Mouse (Mus musculus): ENCODE results near the gene Zfp980. TPM values are rescaled to one million over a fixed set of nuclear protein-coding genes. Genes with fewer than 3 reads are reported as not detected.
"Not testable (repeated sequence)": the region's sequence is repeated elsewhere in the genome, so short reads cannot be mapped to it uniquely, and the experiment has no call there.

Gene Zfp980
- polyA plus RNA-seq (2014; fragmentation: Nextera tagmentation; extraction: Ambion mirVana), result 0.10 TPM in 1 of 2 replicates, not detected in the other

- not testable (repeated sequence) for H3K9me3 ChIP-seq (replicated peaks; ENCODE audit: control insufficient read depth, low read length)
- whole genome bisulfite sequencing, result 82% methylated on average over 3 of the region's 3 CpGs
These were observed at the start of gene Zfp980 for GRCm38 (mm10) chr4:145670385-145670784. Gene Zfp980 (plus strand): TSS chr4:145670685.

GRCm38 (mm10) chr4:145640416-145641185, 29.9 kb upstream of the Zfp980 start:
- H3K27ac ChIP-seq (replicated peaks; ENCODE audit: low read depth, low read length); H3K4me2 ChIP-seq (ENCODE audit: low read depth, low read length); DNase-seq (ENCODE audit: low spot score); H3K9ac ChIP-seq (replicated peaks; ENCODE audit: low read length); H3K4me3 ChIP-seq (ENCODE audit: low read depth, low read length); ATAC-seq (replicated peaks; ENCODE audit: insufficient number of reproducible peaks, low FRiP score, low TSS enrichment, low read depth); H3K9me3 ChIP-seq (replicated peaks; ENCODE audit: control insufficient read depth, low read length); H3K36me3 ChIP-seq (replicated peaks; ENCODE audit: control insufficient read depth, insufficient read depth, low read depth, low read length); H3K4me1 ChIP-seq (ENCODE audit: control insufficient read depth, insufficient read depth, low read length); H3K27me3 ChIP-seq (ENCODE audit: control insufficient read depth, insufficient read depth, low read length): not testable (repeated sequence)
- WGBS, result 23% methylated on average over 66 of the region's 83 CpGs

More at GRCm38 (mm10) chr4:145670385-145670784, at the start of gene Zfp980:
- not testable (repeated sequence) for H3K4me3 ChIP-seq (ENCODE audit: low read depth, low read length); H3K4me2 ChIP-seq (ENCODE audit: low read depth, low read length); H3K9ac ChIP-seq (replicated peaks; ENCODE audit: low read length); H3K4me1 ChIP-seq (ENCODE audit: control insufficient read depth, insufficient read depth, low read length); H3K27ac ChIP-seq (replicated peaks; ENCODE audit: low read depth, low read length); H3K27me3 ChIP-seq (ENCODE audit: control insufficient read depth, insufficient read depth, low read length); H3K36me3 ChIP-seq (replicated peaks; ENCODE audit: control insufficient read depth, insufficient read depth, low read depth, low read length); ATAC-seq (replicated peaks; ENCODE audit: insufficient number of reproducible peaks, low FRiP score, low TSS enrichment, low read depth); DNase-seq (ENCODE audit: low spot score)

GRCm38 (mm10) chr4:145674286-145674780, 3.8 kb downstream of the Zfp980 start:
- 72% methylated on average over 2 of the region's 2 CpGs for WGBS
- ATAC-seq (replicated peaks; ENCODE audit: insufficient number of reproducible peaks, low FRiP score, low TSS enrichment, low read depth); H3K4me2 ChIP-seq (ENCODE audit: low read depth, low read length); DNase-seq (ENCODE audit: low spot score); H3K36me3 ChIP-seq (replicated peaks; ENCODE audit: control insufficient read depth, insufficient read depth, low read depth, low read length); H3K4me3 ChIP-seq (ENCODE audit: low read depth, low read length); H3K9ac ChIP-seq (replicated peaks; ENCODE audit: low read length); H3K27ac ChIP-seq (replicated peaks; ENCODE audit: low read depth, low read length); H3K4me1 ChIP-seq (ENCODE audit: control insufficient read depth, insufficient read depth, low read length); H3K27me3 ChIP-seq (ENCODE audit: control insufficient read depth, insufficient read depth, low read length); H3K9me3 ChIP-seq (replicated peaks; ENCODE audit: control insufficient read depth, low read length): not testable (repeated sequence)

- ATAC-seq (replicated peaks; ENCODE audit: insufficient number of reproducible peaks, low FRiP score, low TSS enrichment, low read depth), result not testable (repeated sequence)
These were observed 9.7 kb downstream of the Zfp980 start for GRCm38 (mm10) chr4:145680217-145680616.

GRCm38 (mm10) chr4:145680672-145681387, 10.3 kb downstream of the Zfp980 start:
- H3K27me3 ChIP-seq (ENCODE audit: control insufficient read depth, insufficient read depth, low read length); H3K27ac ChIP-seq (replicated peaks; ENCODE audit: low read depth, low read length); H3K36me3 ChIP-seq (replicated peaks; ENCODE audit: control insufficient read depth, insufficient read depth, low read depth, low read length); H3K4me1 ChIP-seq (ENCODE audit: control insufficient read depth, insufficient read depth, low read length); ATAC-seq (replicated peaks; ENCODE audit: insufficient number of reproducible peaks, low FRiP score, low TSS enrichment, low read depth); H3K4me3 ChIP-seq (ENCODE audit: low read depth, low read length); H3K9ac ChIP-seq (replicated peaks; ENCODE audit: low read length); H3K9me3 ChIP-seq (replicated peaks; ENCODE audit: control insufficient read depth, low read length); H3K4me2 ChIP-seq (ENCODE audit: low read depth, low read length); DNase-seq (ENCODE audit: low spot score): not testable (repeated sequence)
- WGBS, result 38% methylated on average over 1 of the region's 1 CpGs

More at GRCm38 (mm10) chr4:145680217-145680616, 9.7 kb downstream of the Zfp980 start:
- H3K36me3 ChIP-seq (replicated peaks; ENCODE audit: control insufficient read depth, insufficient read depth, low read depth, low read length); DNase-seq (ENCODE audit: low spot score); H3K27ac ChIP-seq (replicated peaks; ENCODE audit: low read depth, low read length); H3K27me3 ChIP-seq (ENCODE audit: control insufficient read depth, insufficient read depth, low read length); H3K9ac ChIP-seq (replicated peaks; ENCODE audit: low read length); H3K4me2 ChIP-seq (ENCODE audit: low read depth, low read length); H3K9me3 ChIP-seq (replicated peaks; ENCODE audit: control insufficient read depth, low read length); H3K4me1 ChIP-seq (ENCODE audit: control insufficient read depth, insufficient read depth, low read length); H3K4me3 ChIP-seq (ENCODE audit: low read depth, low read length): not testable (repeated sequence)
- WGBS, result 83% methylated on average over 3 of the region's 3 CpGs

GRCm38 (mm10) chr4:145682021-145682420, 11.5 kb downstream of the Zfp980 start:
- 86% methylated on average over 8 of the region's 11 CpGs for WGBS
- H3K9me3 ChIP-seq (replicated peaks; ENCODE audit: control insufficient read depth, low read length); H3K36me3 ChIP-seq (replicated peaks; ENCODE audit: control insufficient read depth, insufficient read depth, low read depth, low read length); H3K4me3 ChIP-seq (ENCODE audit: low read depth, low read length); ATAC-seq (replicated peaks; ENCODE audit: insufficient number of reproducible peaks, low FRiP score, low TSS enrichment, low read depth); H3K4me2 ChIP-seq (ENCODE audit: low read depth, low read length); H3K27me3 ChIP-seq (ENCODE audit: control insufficient read depth, insufficient read depth, low read length); H3K9ac ChIP-seq (replicated peaks; ENCODE audit: low read length); H3K27ac ChIP-seq (replicated peaks; ENCODE audit: low read depth, low read length); DNase-seq (ENCODE audit: low spot score); H3K4me1 ChIP-seq (ENCODE audit: control insufficient read depth, insufficient read depth, low read length): not testable (repeated sequence)

GRCm38 (mm10) chr4:145683024-145683766, 12.7 kb downstream of the Zfp980 start:
- H3K9ac ChIP-seq (replicated peaks; ENCODE audit: low read length); H3K9me3 ChIP-seq (replicated peaks; ENCODE audit: control insufficient read depth, low read length); H3K27me3 ChIP-seq (ENCODE audit: control insufficient read depth, insufficient read depth, low read length); DNase-seq (ENCODE audit: low spot score); H3K27ac ChIP-seq (replicated peaks; ENCODE audit: low read depth, low read length); H3K4me3 ChIP-seq (ENCODE audit: low read depth, low read length); H3K36me3 ChIP-seq (replicated peaks; ENCODE audit: control insufficient read depth, insufficient read depth, low read depth, low read length); H3K4me1 ChIP-seq (ENCODE audit: control insufficient read depth, insufficient read depth, low read length); H3K4me2 ChIP-seq (ENCODE audit: low read depth, low read length): not testable (repeated sequence)
- 83% methylated on average over 3 of the region's 3 CpGs for WGBS
- ATAC-seq (replicated peaks; ENCODE audit: insufficient number of reproducible peaks, low FRiP score, low TSS enrichment, low read depth), result 0 out of 2 replicates have a peak, but pooled peaks have one; percentile 34
